Mouse (Mus musculus): ENCODE measurements at regions not wholly inside any gene's neighbourhood (a gene's known extent, or its start where the extent isn't known, plus 50 kb on each side); places are given as distances from the start of the nearest gene placed in this dataset.

DNA sequence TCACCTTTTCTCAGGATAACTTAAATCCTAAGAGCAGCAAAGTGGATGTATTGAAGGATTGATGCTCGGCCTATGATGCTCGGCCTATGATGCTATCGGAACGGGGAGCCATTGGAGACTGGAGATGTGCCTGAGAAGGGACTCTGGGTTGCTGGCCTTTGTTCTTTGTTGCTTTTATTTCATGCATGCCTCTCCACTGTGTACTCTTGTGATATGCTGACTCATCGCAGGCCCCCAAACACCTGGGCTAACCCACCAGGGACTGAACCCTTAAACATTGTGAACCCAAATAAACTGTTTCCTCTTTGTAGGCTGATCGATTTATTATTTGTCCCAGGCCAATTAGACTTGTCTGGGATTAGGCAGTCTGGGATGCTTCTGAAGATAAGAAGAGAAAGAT, 61.9 kb downstream of the Pdcl3 start:
- DNase-seq (ENCODE audit: low spot score in 2 of 2) = no peak

DNA sequence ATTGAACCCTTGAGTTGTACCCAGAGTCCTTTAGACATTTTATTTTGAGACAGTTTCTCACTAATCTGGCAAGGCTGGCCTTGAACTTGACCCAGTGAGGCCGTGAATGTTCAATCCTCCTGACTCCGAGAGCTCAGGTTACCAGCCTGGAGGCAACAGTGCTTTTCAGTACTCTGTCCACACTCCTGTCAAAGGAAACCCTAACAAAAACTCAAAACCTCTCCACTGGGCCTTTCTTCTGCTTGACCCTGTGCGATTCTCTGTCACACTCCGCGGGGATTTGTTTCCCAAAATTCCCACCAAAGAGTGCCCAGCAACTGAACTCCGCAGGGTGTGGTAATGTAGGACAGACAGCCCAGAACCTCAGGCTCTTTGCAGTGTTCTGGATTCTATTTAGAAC, 71.9 kb downstream of the Pdcl3 start:
- DNase-seq (ENCODE audit: low spot score in 2 of 2) = no peak

DNA sequence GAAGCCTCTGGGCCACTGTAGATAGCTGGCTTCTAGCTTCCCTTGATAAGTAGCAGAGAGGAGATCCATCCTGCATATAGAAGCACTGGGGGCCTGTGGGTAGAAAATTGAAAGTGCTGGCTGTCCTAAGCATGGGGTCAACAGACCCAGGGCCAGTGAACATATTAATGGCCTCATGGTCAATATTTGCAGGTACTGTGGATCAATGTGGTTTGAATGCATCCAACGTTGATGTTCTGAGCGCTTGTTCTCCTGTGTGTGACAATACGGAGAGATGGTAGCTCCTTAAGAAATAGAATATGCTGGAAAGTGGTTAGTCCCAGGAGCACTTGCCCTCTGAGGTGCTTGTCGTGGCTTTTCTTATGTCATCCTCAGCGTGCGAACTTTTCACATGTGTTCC, 77.1 kb downstream of the Pdcl3 start:
- DNase-seq (ENCODE audit: low spot score in 2 of 2) = no peak

DNA sequence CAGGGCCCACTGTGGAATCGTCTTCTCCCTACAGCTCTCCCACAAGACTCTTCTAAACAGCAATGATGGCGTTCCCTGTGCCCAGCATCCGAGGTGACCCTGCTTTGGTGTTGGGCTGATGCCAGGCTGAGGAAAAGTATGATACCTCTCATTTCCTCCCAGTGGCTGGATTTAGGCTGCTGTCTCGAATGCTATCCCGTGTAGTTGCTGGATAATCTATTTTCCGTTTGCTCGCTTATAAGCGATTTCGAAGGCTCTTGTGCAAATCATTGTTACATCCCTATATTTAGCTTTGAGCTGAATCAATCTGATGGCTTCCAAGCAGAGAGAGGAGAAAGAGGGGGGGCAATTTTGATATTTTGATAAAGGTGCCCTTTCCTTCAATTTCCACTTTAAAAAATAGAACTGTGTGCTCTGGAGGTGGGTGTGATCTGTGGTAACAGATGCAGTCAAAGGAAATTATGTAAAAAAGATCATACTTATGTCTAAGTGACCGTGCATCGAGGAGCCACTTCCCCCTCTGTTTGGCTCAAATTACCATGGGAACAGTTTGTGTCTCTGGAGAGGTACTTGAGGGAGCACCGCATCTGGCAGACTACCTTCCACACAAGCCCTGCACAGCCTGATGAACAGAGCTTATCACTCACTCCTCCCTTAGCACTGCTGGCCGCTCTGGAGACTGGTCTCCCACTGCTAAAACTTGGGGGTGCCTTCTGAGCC, 78.4 kb downstream of the Pdcl3 start:
- DNase-seq (ENCODE audit: low spot score in 2 of 2) = no peak

DNA sequence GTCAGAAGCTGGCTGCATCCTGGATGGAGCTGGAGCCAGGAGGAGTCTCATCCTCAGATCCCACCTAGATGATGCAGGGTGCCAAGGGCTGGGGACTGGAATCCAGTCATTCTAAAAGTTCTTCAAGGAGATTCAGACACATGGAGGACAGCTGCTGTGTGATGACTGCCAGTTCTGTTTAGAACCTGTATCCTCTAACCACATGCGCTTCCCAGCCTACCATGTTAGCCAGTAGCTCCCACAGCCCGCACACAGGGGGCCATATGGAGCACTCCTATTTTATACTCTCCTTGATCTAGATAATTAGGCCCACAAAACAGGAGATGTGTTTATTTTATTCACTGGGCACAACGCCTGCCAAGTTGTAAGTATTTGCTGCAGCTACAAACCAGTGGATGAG, 79.4 kb downstream of the Pdcl3 start:
- no peak for DNase-seq (ENCODE audit: low spot score in 2 of 2)

DNA sequence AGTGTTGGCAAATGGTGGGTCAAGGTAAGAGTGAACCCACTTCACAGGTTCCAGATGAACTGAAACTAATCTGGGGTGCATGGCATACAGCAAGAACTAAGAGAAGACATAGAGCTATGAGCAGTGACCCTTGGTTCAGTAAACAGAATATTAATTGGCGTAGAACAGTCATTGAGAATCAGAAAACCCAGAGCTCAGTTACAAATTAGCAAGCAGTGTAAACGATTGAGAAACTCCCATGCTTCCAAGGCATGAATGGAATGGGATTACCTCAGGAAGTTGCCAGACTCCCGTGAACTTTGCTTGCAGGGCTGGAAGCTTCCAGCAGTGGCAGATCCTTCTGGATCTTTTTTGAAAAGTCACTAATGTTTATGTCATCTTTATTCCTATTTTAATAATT, 82.5 kb downstream of the Pdcl3 start:
- no peak for DNase-seq (ENCODE audit: low spot score in 2 of 2)

DNA sequence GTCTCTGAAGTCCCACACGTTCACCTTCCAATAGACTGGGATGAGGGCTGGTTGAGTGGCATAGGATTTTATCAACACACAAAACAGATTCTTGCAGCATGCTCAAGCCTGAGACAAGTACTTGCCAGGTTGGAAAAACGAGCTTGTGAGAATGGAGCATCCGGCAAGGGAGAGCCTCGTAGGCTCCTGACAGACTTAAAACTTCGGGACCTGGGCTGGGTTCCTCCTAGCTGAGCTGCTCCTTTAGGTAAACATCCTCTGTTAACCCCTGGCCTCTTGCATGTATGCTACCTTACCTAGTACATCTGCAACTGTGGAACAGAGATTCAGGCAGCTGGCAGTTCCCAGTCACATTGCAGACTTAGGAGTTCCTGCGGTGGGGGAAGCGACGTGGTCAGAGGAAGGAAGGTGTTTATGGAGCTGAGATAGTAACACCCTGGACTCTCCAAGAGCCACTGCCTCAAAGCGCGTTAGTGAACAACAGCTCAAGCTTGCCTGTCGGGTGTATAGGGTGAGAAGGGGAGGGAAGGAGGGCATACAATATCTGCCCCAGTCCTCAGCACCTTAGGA, 83.8 kb downstream of the Pdcl3 start:
- DNase-seq (ENCODE audit: low spot score in 2 of 2) = no peak

DNA sequence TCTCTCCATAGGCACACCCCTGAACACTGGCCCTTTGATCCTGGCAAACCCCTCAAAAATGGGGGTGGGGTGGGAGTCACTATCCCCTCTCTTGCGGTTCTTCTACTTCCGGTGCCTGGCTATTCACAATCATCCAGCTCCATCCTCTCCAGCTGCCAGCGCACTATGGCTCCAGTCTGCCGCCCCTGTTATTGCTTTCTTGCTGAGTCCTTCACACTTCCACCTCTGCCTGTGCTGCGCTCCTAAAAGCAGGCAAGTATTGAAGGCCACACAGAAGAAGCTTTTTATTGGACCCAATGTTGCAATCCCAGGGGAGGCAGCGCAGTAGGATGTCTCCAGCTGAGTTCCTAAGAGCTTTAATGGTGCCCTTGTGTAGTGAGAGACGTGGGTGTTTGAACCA, 84.3 kb downstream of the Pdcl3 start:
- DNase-seq (ENCODE audit: low spot score in 2 of 2) = no peak

DNA sequence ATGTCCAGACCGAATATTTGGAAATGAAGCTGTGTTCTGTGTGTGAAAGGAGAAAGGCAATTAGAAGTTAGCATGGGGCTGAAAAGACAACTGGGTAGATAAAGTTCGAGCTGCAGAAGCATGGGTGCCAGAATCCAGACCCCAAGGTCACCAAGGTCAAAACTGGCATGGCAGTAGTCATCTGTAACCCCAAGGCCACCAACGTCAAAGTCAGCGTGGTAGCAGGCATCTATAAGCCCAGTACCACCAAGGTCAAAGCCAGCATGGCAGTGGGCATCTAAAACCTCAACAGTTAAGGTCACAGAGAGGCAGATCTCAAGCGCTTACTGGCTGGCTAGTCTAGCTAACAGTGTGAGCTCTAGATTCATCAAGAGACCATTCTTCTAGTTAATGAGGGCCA, 90.6 kb downstream of the Pdcl3 start:
- no peak for DNase-seq (ENCODE audit: low spot score in 2 of 2)

DNA sequence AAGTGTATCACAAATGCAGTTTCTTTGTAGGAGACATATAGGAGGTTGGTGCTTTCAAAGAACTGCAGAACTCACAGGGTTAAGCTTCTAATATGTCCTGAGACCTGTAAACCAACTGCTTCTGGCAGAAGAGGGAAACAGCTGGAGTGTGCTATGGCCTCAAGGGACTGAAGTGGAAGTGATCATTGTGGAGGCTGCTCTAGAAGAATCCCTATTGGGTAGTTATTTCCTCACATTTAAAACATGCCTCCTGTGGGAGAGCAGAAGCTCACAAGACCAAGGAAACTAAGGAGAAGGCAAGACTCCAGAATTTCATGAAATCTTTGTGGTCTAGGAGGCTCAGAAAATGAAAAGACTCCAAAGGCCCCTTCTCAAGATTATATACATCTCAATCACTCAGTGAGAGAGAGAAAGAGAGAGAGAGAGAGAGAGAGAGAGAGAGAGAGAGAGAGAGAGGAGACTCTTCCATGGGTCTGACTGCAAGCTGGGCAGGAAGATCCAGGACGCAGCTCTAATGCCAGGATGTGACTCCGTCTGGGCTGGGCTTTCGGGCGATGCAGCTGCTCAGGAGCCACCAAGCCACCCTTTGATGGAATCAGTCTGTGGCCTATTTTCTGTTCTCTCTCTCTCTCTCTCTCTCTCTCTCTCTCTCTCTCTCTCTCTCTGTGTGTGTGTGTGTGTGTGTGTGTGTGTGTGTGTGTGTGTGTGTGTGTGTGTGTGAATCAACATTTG, 93.3 kb downstream of the Pdcl3 start:
- no peak for DNase-seq (ENCODE audit: low spot score in 2 of 2)

DNA sequence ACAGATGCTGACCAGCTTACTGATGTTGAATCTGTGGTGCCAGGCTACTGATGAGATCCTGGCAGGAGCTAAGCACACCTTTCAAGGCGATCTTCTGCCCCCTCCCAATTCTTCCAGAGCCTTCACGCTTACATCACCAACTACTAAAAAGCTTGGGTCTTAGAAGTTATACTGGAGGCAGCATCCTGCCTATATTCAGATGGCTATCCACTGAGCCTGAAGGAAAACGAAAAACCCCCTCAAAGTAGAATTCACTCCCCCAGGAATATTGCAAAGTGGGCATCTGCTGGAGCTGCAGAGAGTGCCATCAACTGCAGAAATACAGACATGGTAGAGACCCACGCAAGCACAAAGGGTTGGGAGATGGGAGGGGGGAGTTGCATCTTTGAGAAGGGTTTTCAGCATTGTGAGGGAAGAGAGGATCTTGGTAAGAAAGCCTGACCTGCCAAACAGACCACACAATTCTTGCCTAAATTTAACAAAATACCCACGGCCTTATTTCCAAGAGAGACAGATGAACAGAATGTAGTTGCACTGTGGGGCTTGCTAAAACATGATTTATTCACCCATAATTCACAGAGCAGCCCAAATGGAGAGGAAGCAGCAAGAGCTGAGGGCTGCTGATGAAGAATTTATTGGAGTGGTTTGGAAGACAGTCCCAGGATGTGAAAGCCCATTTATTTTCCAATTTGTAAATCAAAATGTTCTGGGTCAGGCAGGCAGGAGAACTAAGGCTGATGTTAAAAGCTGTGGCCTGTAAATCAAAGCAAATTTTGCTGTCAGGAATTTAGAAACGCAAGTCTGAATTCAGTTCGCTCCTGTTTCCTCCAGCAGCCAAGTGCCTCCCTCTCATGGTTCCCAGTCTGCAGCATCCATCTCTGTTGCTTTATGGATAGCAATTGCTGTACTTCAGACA, 98.8 kb downstream of the Pdcl3 start:
- DNase-seq (ENCODE audit: low spot score in 2 of 2) = no peak

DNA sequence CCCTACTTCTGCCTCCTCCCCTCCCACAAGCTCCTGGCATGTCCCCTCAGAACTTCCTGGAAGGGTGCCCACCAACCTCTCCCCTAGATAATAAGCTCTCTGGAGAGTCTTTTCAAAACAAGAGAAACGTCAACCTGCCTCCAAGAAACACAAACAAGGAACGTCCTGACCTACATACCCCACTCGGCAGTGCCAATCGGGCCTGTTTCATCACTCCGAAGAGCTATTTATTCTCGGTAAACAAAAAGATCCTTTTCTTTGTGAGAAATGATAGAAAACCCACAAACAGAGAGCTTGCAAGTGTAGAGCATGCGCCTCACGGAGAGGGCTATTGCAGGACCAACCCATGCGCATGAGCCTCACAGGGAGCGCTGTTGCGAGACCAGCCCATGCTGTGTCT, 100.9 kb downstream of the Pdcl3 start:
- DNase-seq (ENCODE audit: low spot score in 2 of 2) = peak; percentile 70

DNA sequence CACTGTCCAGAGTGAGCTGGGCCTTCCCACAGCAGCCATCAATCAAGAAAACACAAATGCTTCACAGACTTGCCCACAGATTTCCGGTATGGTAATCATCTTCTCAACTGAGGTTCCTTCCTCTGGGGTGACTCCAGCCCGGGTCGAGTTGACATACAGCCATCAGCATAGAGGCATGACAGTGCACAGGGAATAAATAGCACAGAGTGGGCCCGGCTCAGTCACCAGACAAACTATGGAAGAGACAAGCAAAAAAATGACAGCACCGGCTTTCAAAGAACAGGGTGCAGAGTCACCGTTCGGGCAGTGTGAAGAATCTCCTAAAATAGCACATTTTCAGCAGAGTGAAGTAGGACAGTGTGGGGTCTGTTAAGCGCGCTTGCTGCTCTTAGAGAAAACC, 103.7 kb upstream of the Npas2 start:
- no peak for DNase-seq (ENCODE audit: low spot score in 2 of 2)

DNA sequence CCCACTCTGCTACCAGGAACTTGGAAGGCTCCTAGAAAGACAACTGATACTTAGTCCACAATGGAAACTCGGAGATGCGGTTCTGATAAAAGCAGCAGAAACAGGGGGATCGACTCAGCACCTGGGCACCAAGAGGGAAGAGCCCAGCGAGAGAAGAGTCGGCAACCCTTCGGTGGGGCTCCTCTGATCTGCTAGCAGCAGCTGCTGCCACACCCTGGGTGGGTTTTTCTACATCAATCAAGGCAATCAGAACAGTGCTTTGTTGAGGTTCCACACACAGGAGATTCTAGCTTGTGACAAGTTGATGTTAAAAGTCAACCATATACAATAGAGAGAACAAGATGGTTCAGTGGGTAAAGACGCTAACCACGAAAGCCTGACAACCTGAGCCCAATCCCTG, 102.4 kb upstream of the Npas2 start:
- no peak for DNase-seq (ENCODE audit: low spot score in 2 of 2)

DNA sequence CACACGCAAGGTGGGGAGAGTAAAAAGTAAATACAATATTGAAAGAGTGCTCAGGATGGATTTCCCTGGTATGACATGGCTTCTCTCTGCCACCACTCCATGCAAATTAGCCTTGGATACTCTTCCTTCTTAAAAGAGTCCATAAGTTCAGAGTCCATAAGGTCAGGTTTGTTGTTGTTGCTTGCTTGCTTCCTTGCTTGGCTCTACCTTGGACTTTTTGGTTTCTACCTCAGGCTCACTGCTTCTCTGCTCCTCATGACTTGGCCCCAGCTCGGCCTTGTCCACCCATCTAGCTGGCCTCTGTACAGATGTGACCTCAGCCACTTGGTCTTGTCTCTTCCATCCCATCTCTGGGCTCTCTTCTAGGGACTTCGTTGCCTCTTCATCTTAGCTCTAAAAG, 101.9 kb upstream of the Npas2 start:
- DNase-seq (ENCODE audit: low spot score in 2 of 2) = no peak

DNA sequence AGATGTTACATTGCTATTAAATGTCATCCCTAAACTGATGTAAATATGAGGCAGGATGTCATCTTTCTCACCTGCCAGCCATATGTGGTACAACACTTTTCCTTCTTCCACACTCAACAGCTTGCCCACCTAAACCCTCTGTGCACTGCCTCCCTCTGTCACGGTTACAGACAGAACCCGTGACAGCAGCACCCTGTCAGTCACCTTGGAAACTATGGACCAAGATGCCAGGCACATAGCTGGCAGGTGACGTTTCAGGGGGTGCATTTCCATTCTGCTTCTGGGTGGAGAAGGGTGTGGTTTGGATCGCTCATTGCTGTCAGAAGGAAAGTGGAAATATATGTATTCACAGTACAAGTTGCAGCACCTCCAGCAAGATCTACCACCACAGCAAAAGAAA, 100.2 kb upstream of the Npas2 start:
- no peak for DNase-seq (ENCODE audit: low spot score in 2 of 2)

DNA sequence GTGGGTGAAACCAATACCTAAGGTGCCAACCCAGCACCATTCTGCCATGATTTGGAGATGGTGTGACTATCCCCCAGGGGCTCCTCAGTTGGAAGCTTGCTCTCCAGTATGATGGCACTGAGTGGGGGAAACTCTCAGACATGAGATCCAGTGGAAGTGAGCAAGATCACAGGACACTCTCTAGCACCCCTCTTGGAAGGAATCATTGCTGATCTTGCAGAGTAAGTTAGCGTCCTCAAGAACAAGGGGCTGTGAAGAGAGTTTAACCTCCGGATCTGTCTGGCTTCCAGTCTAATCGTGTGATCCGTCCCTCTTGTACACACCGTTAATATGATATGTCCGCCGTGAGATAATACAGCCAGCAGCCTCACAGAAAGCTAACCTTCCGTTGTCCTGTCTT, 99.5 kb upstream of the Npas2 start:
- DNase-seq (ENCODE audit: low spot score in 2 of 2) = no peak

DNA sequence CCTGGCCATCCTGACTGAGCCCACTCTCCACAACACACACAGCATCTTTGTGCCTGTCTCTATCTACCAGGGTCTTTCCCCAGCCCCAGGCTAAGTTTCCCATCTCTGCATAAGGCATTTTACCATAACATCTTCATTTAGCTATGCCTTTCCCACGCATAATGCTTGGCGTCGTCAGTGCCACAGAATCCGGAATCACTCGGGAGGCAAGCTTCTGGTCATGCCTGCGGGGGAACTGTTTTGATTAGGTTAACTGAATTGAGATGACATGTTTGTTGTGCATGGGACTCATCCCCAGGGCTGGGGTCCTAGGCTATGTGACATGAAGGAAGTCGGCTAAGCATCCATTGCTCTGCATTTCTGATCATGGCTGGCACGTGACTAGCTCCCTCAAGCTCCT, 97.6 kb upstream of the Npas2 start:
- DNase-seq (ENCODE audit: low spot score in 2 of 2) = no peak

DNA sequence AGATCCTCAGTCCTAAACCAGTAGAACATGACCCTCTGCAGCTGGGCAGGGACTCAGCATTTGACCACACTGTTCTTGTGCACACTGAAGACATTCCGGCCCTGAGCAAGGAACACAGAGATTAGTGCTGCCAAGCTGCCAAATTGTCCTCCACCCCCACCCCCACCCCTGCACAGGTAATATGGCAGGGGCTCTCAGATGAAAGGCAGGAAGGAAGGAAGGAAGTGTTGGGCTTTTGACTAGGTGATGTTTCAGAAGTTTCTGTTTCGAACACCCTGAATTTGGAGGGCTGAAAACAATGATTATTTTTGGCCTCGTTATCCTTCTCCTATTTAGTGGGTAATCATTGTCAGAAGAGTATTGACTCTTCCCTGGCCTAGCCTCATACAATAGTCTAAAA, 96.8 kb upstream of the Npas2 start:
- no peak for DNase-seq (ENCODE audit: low spot score in 2 of 2)

DNA sequence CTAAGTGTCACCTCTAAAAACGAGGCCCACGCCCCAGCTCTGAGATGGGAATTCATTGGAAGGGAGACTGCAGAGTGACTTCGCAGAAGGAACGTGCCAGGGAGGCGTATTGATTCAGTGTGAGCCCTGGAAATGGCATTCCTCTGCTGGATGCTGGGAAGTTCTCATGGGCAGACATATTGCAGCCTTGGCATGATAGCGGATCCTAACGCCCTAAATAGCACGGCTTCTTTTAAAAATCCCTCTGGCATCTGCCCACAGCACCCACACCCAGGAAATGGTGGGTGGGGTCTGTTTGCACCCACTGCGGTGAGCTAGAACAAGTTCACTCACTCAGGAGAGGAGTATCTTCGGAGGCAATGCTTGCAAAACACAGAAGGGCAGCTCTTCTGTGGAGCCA, 96.0 kb upstream of the Npas2 start:
- peak; percentile 36 to 48 for DNase-seq (ENCODE audit: low spot score in 2 of 2)

DNA sequence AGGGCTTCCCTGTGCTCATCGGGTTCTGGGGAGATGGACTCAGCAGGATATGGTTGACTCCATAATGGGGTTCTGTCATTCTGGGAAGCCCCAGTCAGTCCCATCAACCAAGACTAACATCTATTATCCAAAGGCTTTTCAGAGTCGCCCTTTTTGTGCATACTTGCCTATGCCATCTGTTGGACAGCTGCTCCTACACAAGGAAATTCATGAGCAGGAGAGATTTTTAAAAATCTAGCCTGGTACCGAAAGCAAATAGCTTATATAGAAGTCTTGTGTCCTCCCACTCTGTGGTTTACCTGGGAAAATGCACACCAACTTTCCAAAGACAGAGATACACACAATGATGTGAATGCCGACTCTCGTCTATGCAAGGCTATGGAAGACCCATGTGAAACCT, 95.4 kb upstream of the Npas2 start:
- no peak for DNase-seq (ENCODE audit: low spot score in 2 of 2)

DNA sequence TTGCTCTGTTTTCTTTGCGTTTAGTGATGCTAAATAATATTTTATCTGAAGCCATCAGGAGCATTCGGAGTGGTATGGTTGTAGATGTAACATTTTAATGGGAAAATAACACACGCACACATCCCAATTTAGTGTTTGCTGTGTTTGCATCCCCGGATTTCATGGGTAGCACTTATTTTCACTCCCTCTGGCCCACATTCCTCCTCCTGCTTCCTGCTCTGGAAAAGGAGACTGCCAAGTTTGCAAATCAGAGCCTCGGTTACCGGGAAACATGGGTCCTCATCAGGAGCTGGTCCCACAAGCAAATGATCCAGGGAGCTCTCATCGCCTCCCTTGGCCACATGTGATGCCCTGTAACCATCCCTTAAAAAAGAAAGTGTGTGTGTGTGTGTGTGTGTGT, 94.3 kb upstream of the Npas2 start:
- no peak for DNase-seq (ENCODE audit: low spot score in 2 of 2)
